Mouse (Mus musculus): Measurements from ENCODE around the gene Oaz2. TPM values are rescaled to one million over a fixed set of nuclear protein-coding genes. Genes with fewer than 3 reads are reported as not detected.

Oaz2 gene
- 203 and 214 TPM in 2 replicates for polyA plus RNA-seq (2014; fragmentation: Nextera tagmentation; extraction: Ambion mirVana)

- H3K9me3 ChIP-seq (ENCODE audit: control insufficient read depth, low read length) = no peaks in the 10 kb centered on the region
- H3K4me2 ChIP-seq (ENCODE audit: low read depth, low read length) = no peak within 1 kb of the TSS
- no peak within 1 kb of the TSS for H3K27ac ChIP-seq (replicated peaks; ENCODE audit: low read depth, low read length)
- no peaks in the 10 kb centered on the region for H3K27me3 ChIP-seq (replicated peaks; ENCODE audit: control insufficient read depth, insufficient read depth, low read length)
- ATAC-seq (ENCODE audit: low read depth) = no peak
- H3K9ac ChIP-seq (ENCODE audit: low read depth, low read length) = no peak within 1 kb of the TSS
- H3K4me1 ChIP-seq (ENCODE audit: control insufficient read depth, insufficient read depth, low read length) = no peaks in the 10 kb centered on the region
- H3K4me3 ChIP-seq (ENCODE audit: low read depth, low read length) = no peak within 1 kb of the TSS
- no peak for DNase-seq (ENCODE audit: low spot score)
- H3K36me3 ChIP-seq (ENCODE audit: control insufficient read depth, insufficient read depth, low read length) = no peaks in the 10 kb centered on the region
- WGBS = 86% methylated on average over 8 of the region's 8 CpGs
Observed at GRCm38 (mm10) chr9:65667701-65668100, at the start of gene Oaz2. Oaz2 (plus strand) TSS chr9:65668001.

GRCm38 (mm10) chr9:65619311-65619710, 48.5 kb upstream of the Oaz2 start:
- no peak for ATAC-seq (ENCODE audit: low read depth)
- Histone ChIP-seq H3K4me3 (ENCODE audit: low read depth, low read length) (no peak overlapping the region), H3K9ac (ENCODE audit: low read depth, low read length) (no peak overlapping the region), H3K27me3 (replicated peaks; ENCODE audit: control insufficient read depth, insufficient read depth, low read length) (no peaks in the 10 kb centered on the region), H3K9me3 (ENCODE audit: control insufficient read depth, low read length) (no peaks in the 10 kb centered on the region), H3K27ac (replicated peaks; ENCODE audit: low read depth, low read length) (no peak overlapping the region), H3K4me2 (ENCODE audit: low read depth, low read length) (no peak overlapping the region), H3K36me3 (ENCODE audit: control insufficient read depth, insufficient read depth, low read length) (no peaks in the 10 kb centered on the region), H3K4me1 (ENCODE audit: control insufficient read depth, insufficient read depth, low read length) (no peaks in the 10 kb centered on the region)
- WGBS = 45% methylated on average over 3 of the region's 3 CpGs
- no peak for DNase-seq (ENCODE audit: low spot score)

- DNase-seq (ENCODE audit: low spot score) = no peak
- Histone ChIP-seq H3K4me1 (ENCODE audit: control insufficient read depth, insufficient read depth, low read length) (no peaks in the 10 kb centered on the region), H3K27ac (replicated peaks; ENCODE audit: low read depth, low read length) (no peak overlapping the region), H3K9ac (ENCODE audit: low read depth, low read length) (no peak overlapping the region), H3K4me2 (ENCODE audit: low read depth, low read length) (no peak overlapping the region), H3K9me3 (ENCODE audit: control insufficient read depth, low read length) (no peaks in the 10 kb centered on the region), H3K27me3 (replicated peaks; ENCODE audit: control insufficient read depth, insufficient read depth, low read length) (no peaks in the 10 kb centered on the region), H3K36me3 (ENCODE audit: control insufficient read depth, insufficient read depth, low read length) (no peaks in the 10 kb centered on the region), H3K4me3 (ENCODE audit: low read depth, low read length) (no peak overlapping the region)
- 90% methylated on average over 4 of the region's 4 CpGs for WGBS
- no peak for ATAC-seq (ENCODE audit: low read depth)
Observed at GRCm38 (mm10) chr9:65621196-65621595, 46.6 kb upstream of the Oaz2 start.

- H3K9me3 ChIP-seq (ENCODE audit: control insufficient read depth, low read length) = no peaks in the 10 kb centered on the region
- no peaks in the 10 kb centered on the region for H3K36me3 ChIP-seq (ENCODE audit: control insufficient read depth, insufficient read depth, low read length)
- ATAC-seq (ENCODE audit: low read depth) = no peak
- H3K27ac ChIP-seq (replicated peaks; ENCODE audit: low read depth, low read length) = no peak overlapping the region
- 76% methylated on average over 2 of the region's 2 CpGs for WGBS
- H3K4me3 ChIP-seq (ENCODE audit: low read depth, low read length) = no peak overlapping the region
- H3K9ac ChIP-seq (ENCODE audit: low read depth, low read length) = no peak overlapping the region
- no peak overlapping the region for H3K4me2 ChIP-seq (ENCODE audit: low read depth, low read length)
- H3K4me1 ChIP-seq (ENCODE audit: control insufficient read depth, insufficient read depth, low read length) = no peaks in the 10 kb centered on the region
- no peak for DNase-seq (ENCODE audit: low spot score)
- H3K27me3 ChIP-seq (replicated peaks; ENCODE audit: control insufficient read depth, insufficient read depth, low read length) = no peaks in the 10 kb centered on the region
Observed at GRCm38 (mm10) chr9:65621666-65622065, 46.1 kb upstream of the Oaz2 start.

GRCm38 (mm10) chr9:65622826-65623225, 45.0 kb upstream of the Oaz2 start:
- Histone ChIP-seq H3K4me1 (ENCODE audit: control insufficient read depth, insufficient read depth, low read length) (no peaks in the 10 kb centered on the region), H3K27ac (replicated peaks; ENCODE audit: low read depth, low read length) (no peak overlapping the region), H3K4me2 (ENCODE audit: low read depth, low read length) (no peak overlapping the region), H3K36me3 (ENCODE audit: control insufficient read depth, insufficient read depth, low read length) (no peaks in the 10 kb centered on the region), H3K9ac (ENCODE audit: low read depth, low read length) (no peak overlapping the region), H3K9me3 (ENCODE audit: control insufficient read depth, low read length) (no peaks in the 10 kb centered on the region), H3K27me3 (replicated peaks; ENCODE audit: control insufficient read depth, insufficient read depth, low read length) (peaks cover 8% of the 10 kb centered on the region; the same call in 1 of the 2 replicates), H3K4me3 (ENCODE audit: low read depth, low read length) (no peak overlapping the region)
- DNase-seq (ENCODE audit: low spot score) = no peak
- no peak for ATAC-seq (ENCODE audit: low read depth)
- WGBS = 85% methylated on average over 5 of the region's 5 CpGs

GRCm38 (mm10) chr9:65624266-65624665, 43.5 kb upstream of the Oaz2 start:
- Histone ChIP-seq H3K27me3 (replicated peaks; ENCODE audit: control insufficient read depth, insufficient read depth, low read length) (peaks cover 22% of the 10 kb centered on the region), H3K9me3 (ENCODE audit: control insufficient read depth, low read length) (no peaks in the 10 kb centered on the region), H3K9ac (ENCODE audit: low read depth, low read length) (no peak overlapping the region), H3K36me3 (ENCODE audit: control insufficient read depth, insufficient read depth, low read length) (no peaks in the 10 kb centered on the region), H3K4me1 (ENCODE audit: control insufficient read depth, insufficient read depth, low read length) (peaks cover 4% of the 10 kb centered on the region; the same call in 1 of the 2 replicates), H3K4me3 (ENCODE audit: low read depth, low read length) (no peak overlapping the region), H3K27ac (replicated peaks; ENCODE audit: low read depth, low read length) (no peak overlapping the region), H3K4me2 (ENCODE audit: low read depth, low read length) (no peak overlapping the region)
- WGBS = 48% methylated on average over 2 of the region's 2 CpGs
- no peak for DNase-seq (ENCODE audit: low spot score)
- ATAC-seq (ENCODE audit: low read depth) = no peak

- under 1% methylated on average over 35 of the region's 40 CpGs for WGBS
- no peak for DNase-seq (ENCODE audit: low spot score)
Observed at GRCm38 (mm10) chr9:65629025-65629766, 38.6 kb upstream of the Oaz2 start, which contains the start of gene Rbpms2. Rbpms2 (plus strand) TSS chr9:65629648.

GRCm38 (mm10) chr9:65629767-65630630, 37.8 kb upstream of the Oaz2 start:
- peak overlapping the region; percentile 99 for H3K4me2 ChIP-seq (ENCODE audit: low read depth, low read length)
- peak overlapping the region; percentile 82 for H3K4me3 ChIP-seq (ENCODE audit: low read depth, low read length)
- peak overlapping the region; percentile 44 for H3K27ac ChIP-seq (replicated peaks; ENCODE audit: low read depth, low read length)
- peaks cover 5% of the 10 kb centered on the region; the same call in 1 of the 2 replicates for H3K4me1 ChIP-seq (ENCODE audit: control insufficient read depth, insufficient read depth, low read length)
- no peaks in the 10 kb centered on the region for H3K9me3 ChIP-seq (ENCODE audit: control insufficient read depth, low read length)
- DNase-seq (ENCODE audit: low spot score) (peak; percentile 61), ATAC-seq (ENCODE audit: low read depth) (peak; percentile 95)
- H3K36me3 ChIP-seq (ENCODE audit: control insufficient read depth, insufficient read depth, low read length) = no peaks in the 10 kb centered on the region
- under 1% methylated on average over 36 of the region's 83 CpGs for WGBS
- peaks cover 39% of the 10 kb centered on the region for H3K27me3 ChIP-seq (replicated peaks; ENCODE audit: control insufficient read depth, insufficient read depth, low read length)
- H3K9ac ChIP-seq (ENCODE audit: low read depth, low read length) = peak overlapping the region; percentile 74

More at GRCm38 (mm10) chr9:65629025-65629766, 38.6 kb upstream of the Oaz2 start, which contains the start of gene Rbpms2:
- no peaks in the 10 kb centered on the region for H3K36me3 ChIP-seq (ENCODE audit: control insufficient read depth, insufficient read depth, low read length)
- peak within 1 kb of the TSS; percentile 82 for H3K4me3 ChIP-seq (ENCODE audit: low read depth, low read length)
- H3K9ac ChIP-seq (ENCODE audit: low read depth, low read length) = peak within 1 kb of the TSS; percentile 74
- no peak for ATAC-seq (ENCODE audit: low read depth)
- peak within 1 kb of the TSS; percentile 99 for H3K4me2 ChIP-seq (ENCODE audit: low read depth, low read length)
- H3K4me1 ChIP-seq (ENCODE audit: control insufficient read depth, insufficient read depth, low read length) = peaks cover 5% of the 10 kb centered on the region; the same call in 1 of the 2 replicates
- peaks cover 39% of the 10 kb centered on the region for H3K27me3 ChIP-seq (replicated peaks; ENCODE audit: control insufficient read depth, insufficient read depth, low read length)
- H3K27ac ChIP-seq (replicated peaks; ENCODE audit: low read depth, low read length) = peak within 1 kb of the TSS; percentile 44
- H3K9me3 ChIP-seq (ENCODE audit: control insufficient read depth, low read length) = no peaks in the 10 kb centered on the region
